Mouse (Mus musculus) stomach, embryonic 16.5 days (tissue): Measurements from ENCODE around the gene Rpl39l. TPM values are rescaled to one million over a fixed set of nuclear protein-coding genes. Genes with fewer than 3 reads are reported as not detected.
"Not testable (repeated sequence)": the region's sequence is repeated elsewhere in the genome, so short reads cannot be mapped to it uniquely, and the experiment has no call there.

Experiments used
- ATAC-seq: fragments of 200-750 bp; cut with Nextera tagmentation; 2 replicates; pipeline ENCODE4 v1.8.0; 2017; ENCODE audit warnings: moderate number of reproducible peaks, moderate TSS enrichment; ENCODE audit not compliant: insufficient read depth, low FRiP score
- H3K27ac ChIP-seq: fragments of 300-500 bp; sonication (generic); 2 replicates; pipeline ENCODE4 v1.5.1; 2014; ENCODE audit warnings: low read length
- H3K27me3 ChIP-seq: fragments of 300-500 bp; sonication (generic); 2 replicates; pipeline ENCODE4 v1.6.1; 2014; ENCODE audit warnings: low read length, control low read depth, mixed read lengths; ENCODE audit not compliant: control insufficient read depth, insufficient read depth
- H3K36me3 ChIP-seq: fragments of 300-500 bp; sonication (generic); 2 replicates; pipeline ENCODE4 v1.6.1; 2014; ENCODE audit warnings: low read length; ENCODE audit not compliant: control insufficient read depth, insufficient read depth
- H3K4me1 ChIP-seq: fragments of 300-500 bp; sonication (generic); 2 replicates; pipeline ENCODE4 v1.6.1; 2014; ENCODE audit warnings: low read length, control low read depth, mixed read lengths; ENCODE audit not compliant: control insufficient read depth, insufficient read depth
- H3K4me2 ChIP-seq: fragments of 300-500 bp; sonication (generic); 2 replicates; pipeline ENCODE4 v1.6.1; 2014; ENCODE audit warnings: low read depth, low read length, mixed read lengths
- H3K4me3 ChIP-seq: fragments of 300-500 bp; sonication (generic); replicated peaks from 2 replicates; pipeline ENCODE4 v1.5.1; 2014; ENCODE audit warnings: mild to moderate bottlenecking, low read length
- H3K9ac ChIP-seq: fragments of 300-500 bp; sonication (generic); 2 replicates; pipeline ENCODE4 v1.6.1; 2014; ENCODE audit warnings: low read length
- H3K9me3 ChIP-seq: fragments of 300-500 bp; sonication (generic); replicated peaks from 2 replicates; pipeline ENCODE4 v1.6.1; 2016; ENCODE audit warnings: low read length, control low read depth; ENCODE audit not compliant: control insufficient read depth
- WGBS: fragments of 180-500 bp; shearing (Covaris S2); extraction: QIAGEN DNeasy Blood & Tissue Kit; methylation state at CpG from one replicate; pipeline ENCODE4 v1.1.7; 2014; 5-methylcytosine and 5-hydroxymethylcytosine counted together
- polyA plus RNA-seq: library from polyadenylated mRNA; unstranded; fragments of >200 nt; fragmentation: Nextera tagmentation; extraction: Ambion mirVana; gene quantifications from 2 replicates; pipeline ENCODE4 v1.2.1, GENCODE M21; 2015

The Rpl39l gene
- polyA plus RNA-seq, 1 experiment from 2014 or later, result 0.36 TPM

GRCm38 (mm10) chr16:10192679-10193506 lies 22.9 kb downstream of the Rpl39l start, which contains the start of gene Atf7ip2:
Gene Atf7ip2 (plus strand): TSS chr16:10192712.
- Histone ChIP-seq H3K4me3 (peak within 1 kb of the TSS; percentile 61), H3K4me2 (peak within 1 kb of the TSS; percentile 99), H3K9me3 (no peaks in the 10 kb centered on the region; the same call in 1 of the 2 replicates), H3K27ac (no peak within 1 kb of the TSS), H3K36me3 (no peaks in the 10 kb centered on the region), H3K27me3 (no peaks in the 10 kb centered on the region), H3K4me1 (peaks cover 6% of the 10 kb centered on the region; the same call in 1 of the 2 replicates), H3K9ac (peak within 1 kb of the TSS; percentile 70)
- under 1% methylated on average over 63 of the region's 63 CpGs for WGBS
- peak; percentile 97 for ATAC-seq

GRCm38 (mm10) chr16:10208777-10209176 lies 38.8 kb downstream of the Rpl39l start:
- Histone ChIP-seq H3K4me3 (no peak overlapping the region), H3K4me1 (no peaks in the 10 kb centered on the region), H3K4me2 (no peak overlapping the region), H3K27me3 (no peaks in the 10 kb centered on the region), H3K36me3 (no peaks in the 10 kb centered on the region), H3K9ac (no peak overlapping the region), H3K27ac (no peak overlapping the region), H3K9me3 (no peaks in the 10 kb centered on the region)
- WGBS, result 71% methylated on average over 1 of the region's 1 CpGs
- no peak for ATAC-seq

- not testable (repeated sequence) for H3K4me2 ChIP-seq, H3K9me3 ChIP-seq, H3K9ac ChIP-seq, H3K4me1 ChIP-seq, ATAC-seq, H3K36me3 ChIP-seq, H3K27me3 ChIP-seq, H3K27ac ChIP-seq, H3K4me3 ChIP-seq
- 90% methylated on average over 1 of the region's 1 CpGs for WGBS
These were observed 46.3 kb downstream of the Rpl39l start for GRCm38 (mm10) chr16:10216366-10216765.

- H3K4me1 ChIP-seq, ATAC-seq, H3K27ac ChIP-seq, H3K36me3 ChIP-seq, H3K4me3 ChIP-seq, H3K27me3 ChIP-seq, H3K9ac ChIP-seq, H3K4me2 ChIP-seq, H3K9me3 ChIP-seq: not testable (repeated sequence)
- 78% methylated on average over 2 of the region's 2 CpGs for WGBS
These were observed 47.0 kb downstream of the Rpl39l start for GRCm38 (mm10) chr16:10217020-10217419.

Other genes with a start within 250 kb of the Rpl39l start
- gene Grin2a, start 174.7 kb upstream of the Rpl39l start, polyA plus RNA-seq, result 0.55 and 0.65 TPM in 2 replicates
- gene Atf7ip2, start 22.5 kb downstream of the Rpl39l start, polyA plus RNA-seq, result 0.27 and 0.57 TPM in 2 replicates
- gene Emp2, start 143.7 kb downstream of the Rpl39l start, polyA plus RNA-seq, result 83.5 and 110 TPM in 2 replicates
- 1.7 and 2.0 TPM in 2 replicates for gene Tekt5, start 225.3 kb downstream of the Rpl39l start, polyA plus RNA-seq
- gene Nubp1, start 241.7 kb downstream of the Rpl39l start, polyA plus RNA-seq, result 45.5 and 47.7 TPM in 2 replicates